Mouse (Mus musculus) kidney, adult 2 months (tissue): Measurements from ENCODE around the gene Comt.

ENCODE experiments used
- CTCF ChIP-seq: fragments of 200-500 bp; conservative IDR thresholded peaks from 2 replicates; pipeline ENCODE4 v1.5.1; 2011; ENCODE audit warnings: low read depth, mild to moderate bottlenecking, control low read depth, low read length, moderate library complexity, mixed read lengths; ENCODE audit not compliant: insufficient read depth, insufficient read length
- POLR2A ChIP-seq: fragments of 200-500 bp; IDR thresholded peaks from one replicate; pipeline ENCODE4 v1.6.1; 2011; ENCODE audit warnings: low read depth, low read length, control low read depth

- TF ChIP-seq CTCF (no peak), POLR2A (no peak)
Observed at GRCm38 (mm10) chr16:18420571-18420970, 6.1 kb downstream of the Comt start.
